Mouse (Mus musculus) ovary, postnatal 36 days (tissue): ENCODE results near the gene Aox1.

Source experiments
- DNase-seq: peaks from one replicate; pipeline ENCODE4 v3.0.0; 2022; ENCODE audit warnings: low spot score, mixed read lengths

Gene Aox1

DNA sequence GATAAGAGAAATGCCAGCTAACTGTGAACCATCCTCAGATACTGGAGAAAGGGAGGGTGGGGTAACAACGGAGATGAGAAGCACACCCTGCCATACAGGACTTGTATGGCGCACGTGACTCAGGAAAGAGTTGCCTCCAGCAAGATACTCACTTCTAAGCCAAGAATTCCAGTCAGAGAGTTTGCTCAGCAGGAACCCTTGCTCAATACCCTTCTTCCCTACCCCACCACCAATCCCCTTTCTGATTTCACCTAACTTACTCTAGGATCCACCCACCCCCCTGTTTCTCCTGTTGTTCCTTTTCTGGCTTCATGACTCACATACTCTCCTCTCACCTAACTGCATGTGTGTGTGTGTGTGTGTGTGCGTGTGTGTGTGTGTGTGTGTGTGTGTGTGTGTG lies 81.6 kb downstream of the Aox1 start:
- DNase-seq, result no peak

DNA sequence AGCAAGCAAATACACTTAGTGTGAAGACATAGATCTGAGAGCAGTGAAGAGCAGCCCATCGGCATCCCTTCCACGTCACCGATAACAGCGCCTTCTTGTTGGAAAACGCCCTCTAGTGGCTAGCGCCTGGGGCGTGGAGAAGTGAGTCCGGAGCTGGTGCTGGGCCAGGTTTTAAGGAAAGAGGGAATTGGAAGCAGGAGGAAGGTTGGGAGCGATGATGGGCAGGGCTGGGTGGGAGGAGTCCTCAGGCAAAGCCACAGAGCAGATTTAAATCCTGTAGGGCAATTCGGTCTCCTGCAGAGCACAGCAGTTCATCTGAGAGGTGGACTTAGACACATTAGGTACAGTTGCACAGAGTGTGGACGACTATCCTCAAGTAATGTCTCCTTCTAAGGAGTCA lies 83.1 kb downstream of the Aox1 start, which contains the start of gene Aox3:
Gene Aox3 (plus strand): TSS at position 251 of the 400 bp plus-strand sequence.
- peak; percentile 78 for DNase-seq

DNA sequence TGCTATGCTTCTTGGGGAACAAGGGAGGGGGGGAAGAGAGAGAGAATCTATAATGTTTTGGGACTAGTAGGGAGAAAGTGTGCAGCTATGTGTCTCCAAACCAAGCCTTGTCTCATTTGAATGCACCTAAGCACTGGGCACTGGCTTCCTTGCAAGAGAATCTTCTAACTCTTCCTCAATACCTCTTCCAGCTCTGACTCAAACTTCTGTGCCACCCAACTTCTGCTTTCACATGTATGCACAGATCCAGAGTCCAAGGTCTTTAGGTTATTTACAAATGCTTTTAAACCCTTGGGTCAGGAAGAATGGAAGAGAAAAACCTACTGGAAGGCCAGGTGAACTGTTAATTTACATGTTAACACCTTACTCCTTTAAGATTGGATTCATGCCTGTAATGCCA lies 83.7 kb downstream of the Aox1 start:
- no peak for DNase-seq

- no peak for DNase-seq
Observed at GRCm38 (mm10) chr1:58114021-58114560, 84.4 kb downstream of the Aox1 start.

- DNase-seq, result no peak
Observed at GRCm38 (mm10) chr1:58114666-58115375, 85.1 kb downstream of the Aox1 start.

GRCm38 (mm10) chr1:58118231-58118630 lies 88.5 kb downstream of the Aox1 start:
- DNase-seq, result no peak

DNA sequence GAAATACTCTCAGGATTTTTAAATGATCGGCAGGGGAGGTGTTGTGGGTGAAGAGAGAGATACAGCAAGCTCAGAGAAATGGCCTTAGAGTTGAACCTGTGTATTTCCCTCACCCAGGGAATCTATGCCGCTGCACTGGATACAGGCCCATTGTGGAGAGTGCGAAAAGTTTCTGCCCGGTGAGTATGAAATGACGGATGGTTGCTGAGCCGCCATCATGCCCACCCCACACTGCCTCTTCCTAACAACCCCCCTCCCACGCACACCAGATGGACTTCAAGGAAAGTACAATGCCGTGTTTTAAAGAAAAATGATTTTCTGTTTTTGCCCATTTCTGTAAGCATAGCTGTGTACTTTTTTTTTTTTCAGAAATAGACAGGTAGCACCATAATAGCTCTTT lies 95.2 kb downstream of the Aox1 start:
- no peak for DNase-seq

DNA sequence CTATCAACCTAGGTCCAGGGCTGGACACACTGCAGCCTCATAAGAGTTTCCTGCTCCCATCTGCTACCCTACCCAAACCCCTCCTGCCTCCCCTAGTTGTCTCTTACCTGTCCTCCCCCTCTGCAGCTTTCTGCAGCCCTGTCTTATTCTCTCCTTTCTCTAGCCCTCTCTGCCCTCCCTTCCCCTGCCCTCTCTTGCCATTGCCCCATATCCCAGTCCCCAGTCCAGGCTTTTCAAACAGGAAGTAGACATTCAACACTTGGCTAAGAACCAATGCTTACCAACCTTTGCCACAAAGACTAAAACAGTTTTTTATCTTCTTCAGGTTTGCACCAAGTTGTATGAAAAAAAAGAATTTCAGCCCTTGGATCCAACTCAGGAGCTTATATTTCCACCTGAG lies 108.2 kb downstream of the Aox1 start:
- no peak for DNase-seq

GRCm38 (mm10) chr1:58138986-58139385 lies 109.3 kb downstream of the Aox1 start:
- DNase-seq, result no peak

GRCm38 (mm10) chr1:58140607-58141006 lies 110.9 kb downstream of the Aox1 start:
- DNase-seq, result no peak

- no peak for DNase-seq
Observed at GRCm38 (mm10) chr1:58144384-58145069, 114.8 kb downstream of the Aox1 start.

GRCm38 (mm10) chr1:58146026-58146425 lies 116.3 kb downstream of the Aox1 start:
- DNase-seq, result no peak

- no peak for DNase-seq
Observed at GRCm38 (mm10) chr1:58147776-58148175, 118.0 kb downstream of the Aox1 start.

- DNase-seq, result no peak
Observed at GRCm38 (mm10) chr1:58152247-58152646, 122.5 kb downstream of the Aox1 start.
